Comparison of ENCODE assay signal across 9 mouse cellular contexts in genomic region chr2:153633259-153633658, GRCm38 (mm10). TPM values are rescaled to one million over a fixed set of nuclear protein-coding genes. Genes with fewer than 3 reads are reported as not detected.
DNase-seq lines count a peak whose midpoint lies in the region; ATAC-seq and TF ChIP-seq lines count a peak whose summit lies in the region.
"Had no signal": no experiment of that assay in that cellular context is flagged by ENCODE, and none has a peak within 500 bp of the region (broad histone marks: within the 10 kb centered on the region; RNA-seq: fewer than 3 reads in every experiment).

No protein-coding gene starts in this region.

- H3K4me1 ChIP-seq in heart, postnatal 0 days (ENCODE audit: control insufficient read depth, insufficient read depth): peaks cover 15% of the 10 kb centered on the region
- H3K4me1 ChIP-seq in brown adipose tissue, adult 24 weeks (ENCODE audit: control insufficient read depth, insufficient read depth, insufficient read length, low read length): no peaks in the 10 kb centered on the region
- peaks cover 28% of the 10 kb centered on the region for H3K4me1 ChIP-seq in hindbrain, embryonic 15.5 days (replicated peaks)
- H3K4me1 ChIP-seq in midbrain, embryonic 13.5 days (replicated peaks): peaks cover 22% of the 10 kb centered on the region

- peak overlapping the region; percentile 92; the same call in 1 of the 2 replicates for H3K9ac ChIP-seq in heart, postnatal 0 days (replicated peaks; ENCODE audit: low read depth, low read length)
- H3K9ac ChIP-seq in hindbrain, embryonic 15.5 days: peak overlapping the region; percentile 79; the same call in 1 of the 2 replicates
- no peak overlapping the region; the same call in 1 of the 2 replicates for H3K9ac ChIP-seq in midbrain, embryonic 13.5 days (replicated peaks)

- H3K9me3 ChIP-seq in heart, postnatal 0 days (replicated peaks; ENCODE audit: control insufficient read depth, low read length): no peaks in the 10 kb centered on the region
- no peaks in the 10 kb centered on the region for H3K9me3 ChIP-seq in hindbrain, embryonic 15.5 days
- H3K9me3 ChIP-seq in midbrain, embryonic 13.5 days: no peaks in the 10 kb centered on the region
- H3K9me3 ChIP-seq: limb, embryonic 15.5 days had no signal

- no peaks in the 10 kb centered on the region for H3K27me3 ChIP-seq in heart, postnatal 0 days (ENCODE audit: control insufficient read depth, insufficient read depth, low read length)
- H3K27me3 ChIP-seq in hindbrain, embryonic 15.5 days: no peaks in the 10 kb centered on the region
- 0 out of 2 replicates have a peak, but pooled peaks cover 4% of the 10 kb centered on the region for H3K27me3 ChIP-seq in midbrain, embryonic 13.5 days
- H3K27me3 ChIP-seq: limb, embryonic 15.5 days had no signal

- 0 out of 2 replicates have a peak, but pooled peaks have one; percentile 2 for TF ChIP-seq CTCF in heart, postnatal 0 days (IDR thresholded peaks at IDR 0.05; ENCODE audit: low read depth)

- peak overlapping the region; percentile 80; the same call in 1 of the 2 replicates for H3K4me2 ChIP-seq in heart, postnatal 0 days (ENCODE audit: low read depth, low read length)
- H3K4me2 ChIP-seq in hindbrain, embryonic 15.5 days: peak overlapping the region; percentile 63
- peak overlapping the region; percentile 75; the same call in 1 of the 2 replicates for H3K4me2 ChIP-seq in midbrain, embryonic 13.5 days (replicated peaks)

- no peak for DNase-seq in heart, postnatal 0 days (ENCODE audit: low spot score)
- no peak for DNase-seq in heart, postnatal 36 days
- DNase-seq in urinary bladder, adult 2 months (ENCODE audit: low spot score): no peak
- no peak for DNase-seq in retina, postnatal 1 day

- peaks cover 3% of the 10 kb centered on the region for H3K36me3 ChIP-seq in heart, postnatal 0 days (replicated peaks; ENCODE audit: control insufficient read depth, insufficient read depth, low read length)
- peaks cover 3% of the 10 kb centered on the region for H3K36me3 ChIP-seq in hindbrain, embryonic 15.5 days
- peaks cover 10% of the 10 kb centered on the region for H3K36me3 ChIP-seq in midbrain, embryonic 13.5 days

- intact Hi-C loops in heart, postnatal 36 days (cut with DNase I): no loop called here

- ATAC-seq in heart, postnatal 0 days (ENCODE audit: insufficient read depth, low read depth): no peak
- no peak for ATAC-seq in hindbrain, embryonic 15.5 days (ENCODE audit: low FRiP score, low read depth)
- ATAC-seq in midbrain, embryonic 13.5 days: no peak
- no peak for ATAC-seq in activated CD4-positive, CD25-positive, alpha-beta regulatory T cell, adult 4 months

- H3K27ac ChIP-seq in heart, postnatal 0 days (ENCODE audit: low read depth): peak overlapping the region; percentile 91; the same call in 1 of the 2 replicates
- H3K27ac ChIP-seq in brown adipose tissue, adult 24 weeks (replicated peaks; ENCODE audit: low read depth, low read length): no peak overlapping the region
- H3K27ac ChIP-seq in hindbrain, embryonic 15.5 days (replicated peaks): peak overlapping the region; percentile 86; the same call in 1 of the 2 replicates
- no peak overlapping the region for H3K27ac ChIP-seq in midbrain, embryonic 13.5 days

- 36% methylated on average over 5 of the region's 5 CpGs for WGBS in heart, postnatal 0 days
- WGBS in hindbrain, embryonic 15.5 days: 96% methylated on average over 5 of the region's 5 CpGs
- WGBS in midbrain, embryonic 13.5 days: 91% methylated on average over 5 of the region's 5 CpGs

- no peak for TF ChIP-seq EP300 in heart, postnatal 0 days (IDR thresholded peaks at IDR 0.05; ENCODE audit: low read depth)

- no peak overlapping the region for H3K4me3 ChIP-seq in heart, postnatal 0 days (ENCODE audit: low read depth, low read length)
- peak overlapping the region; percentile 76; the same call in 1 of the 2 replicates for H3K4me3 ChIP-seq in brown adipose tissue, adult 24 weeks (ENCODE audit: insufficient read depth, low read depth, low read length)
- H3K4me3 ChIP-seq in hindbrain, embryonic 15.5 days: peak overlapping the region; percentile 68; the same call in 1 of the 2 replicates
- peak overlapping the region; percentile 88; the same call in 1 of the 2 replicates for H3K4me3 ChIP-seq in midbrain, embryonic 13.5 days (replicated peaks)

RNA-seq across cellular contexts. Expression of gene Commd7, which starts 0.7 kb away (rescaled TPM):
- 10.5 and 12.2 TPM in 2 replicates for total RNA-seq in heart, postnatal 0 days (2014; rRNA removed; ENCODE audit: low replicate concordance)
- 45.5 and 47.3 TPM in 2 replicates for polyA plus RNA-seq in heart, postnatal 0 days (2015; fragmentation: Nextera tagmentation; extraction: Ambion mirVana)
- 10 to 100 TPM; 11.0 to 12.2 TPM for total RNA-seq in heart, postnatal 36 days (2021)
- 15.4 and 21.2 TPM in 2 replicates for polyA plus RNA-seq in brown adipose tissue, adult 24 weeks (2012; ENCODE audit: insufficient read depth, insufficient read length, missing spikeins)
- polyA plus RNA-seq in hindbrain, embryonic 15.5 days (2015; fragmentation: Nextera tagmentation; extraction: Ambion mirVana): 89.0 and 89.9 TPM in 2 replicates
- 84.6 and 87.2 TPM in 2 replicates for polyA plus RNA-seq in midbrain, embryonic 13.5 days (2015; fragmentation: Nextera tagmentation; extraction: Ambion mirVana)
- polyA plus RNA-seq in activated CD4-positive, CD25-positive, alpha-beta regulatory T cell, adult 4 months (2017; shearing (Covaris generic)): 100 to 1,000 TPM; 109 to 128 TPM
- 33.4 TPM in 2 replicates for polyA plus RNA-seq in urinary bladder, adult 2 months (2012; rRNA removed)

RNA-seq across cellular contexts. Expression of gene Dnmt3b, which starts 16.0 kb away (rescaled TPM):
- total RNA-seq in heart, postnatal 0 days (2014; rRNA removed; ENCODE audit: low replicate concordance): 0.62 and 1.4 TPM in 2 replicates
- 1.7 and 1.8 TPM in 2 replicates for polyA plus RNA-seq in heart, postnatal 0 days (2015; fragmentation: Nextera tagmentation; extraction: Ambion mirVana)
- 1 to 10 TPM; 1.1 to 1.2 TPM for total RNA-seq in heart, postnatal 36 days (2021)
- not detected in 2 replicates for polyA plus RNA-seq in brown adipose tissue, adult 24 weeks (2012; ENCODE audit: insufficient read depth, insufficient read length, missing spikeins)
- 3.2 and 3.5 TPM in 2 replicates for polyA plus RNA-seq in hindbrain, embryonic 15.5 days (2015; fragmentation: Nextera tagmentation; extraction: Ambion mirVana)
- 5.0 and 5.4 TPM in 2 replicates for polyA plus RNA-seq in midbrain, embryonic 13.5 days (2015; fragmentation: Nextera tagmentation; extraction: Ambion mirVana)
- 1 to 10 TPM; 3.7 to 5.8 TPM for polyA plus RNA-seq in activated CD4-positive, CD25-positive, alpha-beta regulatory T cell, adult 4 months (2017; shearing (Covaris generic))
- polyA plus RNA-seq in urinary bladder, adult 2 months (2012; rRNA removed): 2.0 and 2.5 TPM in 2 replicates

Comparison
In these comparisons a context has a peak if more than half of its experiments do, and no peak if none do; other contexts are left out.
1. H3K27ac ChIP-seq: peak in heart, postnatal 0 days (single experiment) and hindbrain, embryonic 15.5 days (single experiment); none in brown adipose tissue, adult 24 weeks (single experiment) and midbrain, embryonic 13.5 days (single experiment).
2. Peak in every context shown above with its lines, with median percentiles within 50 percentile points of each other: H3K4me2 ChIP-seq.